Mouse (Mus musculus) limb, embryonic 10.5 days (tissue): ENCODE results near the gene Noc4l. TPM values are rescaled to one million over a fixed set of nuclear protein-coding genes. Genes with fewer than 3 reads are reported as not detected.

Experiments used
- DNase-seq: peaks from one replicate; pipeline ENCODE4 v3.0.0-alpha.2; 2017; ENCODE audit warnings: low spot score
- H3K27ac ChIP-seq: fragments of 300-500 bp; sonication (generic); 2 replicates; pipeline ENCODE4 v1.5.1; 2016; ENCODE audit warnings: mild to moderate bottlenecking
- H3K27me3 ChIP-seq: fragments of 300-500 bp; sonication (generic); 2 replicates; pipeline ENCODE4 v1.6.1; 2016; ENCODE audit warnings: low read depth, mild to moderate bottlenecking; ENCODE audit not compliant: poor library complexity, severe bottlenecking
- H3K36me3 ChIP-seq: fragments of 300-500 bp; sonication (generic); 2 replicates; pipeline ENCODE4 v1.6.1; 2016; ENCODE audit warnings: mild to moderate bottlenecking, moderate library complexity
- H3K4me1 ChIP-seq: fragments of 300-500 bp; sonication (generic); 2 replicates; pipeline ENCODE4 v1.6.1; 2016
- H3K4me3 ChIP-seq: fragments of 300-500 bp; sonication (generic); 2 replicates; pipeline ENCODE4 v1.5.1; 2016; ENCODE audit warnings: mild to moderate bottlenecking, moderate library complexity
- H3K9me3 ChIP-seq: fragments of 300-500 bp; sonication (generic); replicated peaks from 2 replicates; pipeline ENCODE4 v1.6.1; 2016; ENCODE audit warnings: mild to moderate bottlenecking
- WGBS: fragments of 180-500 bp; shearing (Covaris S2); methylation state at CpG from one replicate; pipeline ENCODE4 v1.1.7; 2016; 5-methylcytosine and 5-hydroxymethylcytosine counted together
- microRNA-seq: library from miRNA; unstranded; fragments of <30 nt; microRNA quantifications from one replicate; pipeline ENCODE4, GENCODE M21; 2017
- polyA plus RNA-seq: library from polyadenylated mRNA; unstranded; fragments of >200 nt; fragmentation: Nextera tagmentation; extraction: Ambion mirVana; gene quantifications from 2 replicates; pipeline ENCODE4 v1.2.1, GENCODE M21; 2016

Noc4l gene
- polyA plus RNA-seq, 1 experiment from 2014 or later, result 90.4 TPM

- 88% methylated on average over 2 of the region's 2 CpGs for WGBS
- Histone ChIP-seq H3K4me3 (no peak overlapping the region), H3K36me3 (no peaks in the 10 kb centered on the region), H3K9me3 (no peaks in the 10 kb centered on the region), H3K27me3 (0 out of 2 replicates have a peak, but pooled peaks cover 11% of the 10 kb centered on the region), H3K4me1 (peaks cover 38% of the 10 kb centered on the region), H3K27ac (no peak overlapping the region)
- no peak for DNase-seq
Observed at GRCm38 (mm10) chr5:110604311-110604710, 48.9 kb downstream of the Noc4l start.

DNA sequence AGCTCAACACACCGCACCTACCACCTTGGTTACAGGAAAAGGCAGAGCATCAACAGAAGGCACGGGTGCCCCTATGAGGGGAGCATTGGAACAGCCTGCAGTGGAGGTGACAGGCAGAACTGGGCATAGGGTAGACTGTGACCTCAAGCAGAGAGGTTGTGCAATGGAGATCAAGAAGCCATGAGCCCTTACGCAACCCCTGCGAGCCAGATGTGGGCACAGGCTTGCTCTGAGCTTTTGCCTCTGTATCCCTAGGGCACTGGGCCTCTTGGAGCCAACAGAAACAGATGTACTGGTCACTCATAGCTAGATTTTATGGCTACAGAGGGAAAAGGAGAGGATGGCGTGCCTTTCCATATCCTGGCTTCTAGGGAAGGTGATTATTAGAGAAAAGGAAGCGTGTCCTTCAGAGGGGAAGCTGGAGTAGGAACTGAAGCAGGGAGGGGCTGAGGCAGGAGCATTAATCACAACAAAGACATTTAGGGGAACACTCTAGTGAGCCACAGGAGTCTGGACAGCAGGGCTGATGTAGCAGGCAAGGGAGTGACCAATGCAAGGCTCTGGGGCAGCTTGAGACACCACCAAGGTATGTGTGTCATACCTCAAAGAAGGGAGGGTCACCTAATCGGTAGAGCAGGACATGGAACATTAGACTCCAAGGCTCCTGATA, 50.1 kb downstream of the Noc4l start:
- no peaks in the 10 kb centered on the region for H3K36me3 ChIP-seq
- WGBS, result 84% methylated on average over 7 of the region's 7 CpGs
- peaks cover 18% of the 10 kb centered on the region; the same call in 1 of the 2 replicates for H3K27me3 ChIP-seq
- no peak for DNase-seq
- peaks cover 31% of the 10 kb centered on the region for H3K4me1 ChIP-seq
- no peak overlapping the region for H3K4me3 ChIP-seq
- no peaks in the 10 kb centered on the region for H3K9me3 ChIP-seq
- no peak overlapping the region for H3K27ac ChIP-seq

Small RNA genes within 50 kb of the gene (microRNA-seq; reads per million reads assigned to microRNA genes)
- 3.2 reads per million, percentile 2 among the genes with 10 or more reads in this experiment for gene Mir7026

Other genes with a start within 250 kb of the Noc4l start
- 22.5 and 24.8 TPM in 2 replicates for gene Fbrsl1, start 204.9 kb downstream of the Noc4l start, polyA plus RNA-seq
- not detected in 2 replicates for gene Galnt9, start 109.1 kb downstream of the Noc4l start, polyA plus RNA-seq
- 38.1 and 51.8 TPM in 2 replicates for gene Ddx51, start within 50 bp of the Noc4l start, polyA plus RNA-seq
- 60.8 and 64.0 TPM in 2 replicates for gene Ep400, start 117.3 kb upstream of the Noc4l start, polyA plus RNA-seq
- 44.2 and 58.7 TPM in 2 replicates for gene Pus1, start 127.2 kb upstream of the Noc4l start, polyA plus RNA-seq
- 27.5 and 32.2 TPM in 2 replicates for gene Ulk1, start 156.7 kb upstream of the Noc4l start, polyA plus RNA-seq
- 27.3 and 33.6 TPM in 2 replicates for gene Hscb, start 186.4 kb upstream of the Noc4l start, polyA plus RNA-seq
- gene Chek2, start 186.6 kb upstream of the Noc4l start, polyA plus RNA-seq, result 40.8 and 45.1 TPM in 2 replicates
- gene Ttc28, start 226.4 kb upstream of the Noc4l start, polyA plus RNA-seq, result 12.6 and 15.1 TPM in 2 replicates